Mouse (Mus musculus): ENCODE measurements around the gene Fgfr2. TPM values are rescaled to one million over a fixed set of nuclear protein-coding genes. Genes with fewer than 3 reads are reported as not detected.
"Not testable (repeated sequence)": the region's sequence is repeated elsewhere in the genome, so short reads cannot be mapped to it uniquely, and the experiment has no call there.

Fgfr2 gene
- polyA plus RNA-seq, 1 experiment from 2014 or later, result 81.1 TPM

- Histone ChIP-seq H3K27me3 (no peaks in the 10 kb centered on the region), H3K9ac (no peak overlapping the region), H3K36me3 (peaks cover 25% of the 10 kb centered on the region), H3K27ac (no peak overlapping the region), H3K4me1 (no peaks in the 10 kb centered on the region), H3K9me3 (replicated peaks) (no peaks in the 10 kb centered on the region), H3K4me2 (replicated peaks) (no peak overlapping the region), H3K4me3 (no peak overlapping the region)
- WGBS, result 68% methylated on average over 3 of the region's 3 CpGs
- no peak for ATAC-seq (ENCODE audit: low FRiP score)
Observed at GRCm38 (mm10) chr7:131437051-131437450, 1686.1 kb downstream of the Fgfr2 start.

GRCm38 (mm10) chr7:131434276-131434675, 1688.9 kb downstream of the Fgfr2 start:
- Histone ChIP-seq H3K9ac (no peak overlapping the region), H3K4me1 (no peaks in the 10 kb centered on the region), H3K36me3 (peaks cover 26% of the 10 kb centered on the region), H3K4me2 (replicated peaks) (no peak overlapping the region), H3K9me3 (replicated peaks) (no peaks in the 10 kb centered on the region), H3K4me3 (no peak overlapping the region), H3K27ac (no peak overlapping the region), H3K27me3 (no peaks in the 10 kb centered on the region)
- ATAC-seq (ENCODE audit: low FRiP score), result no peak
- WGBS, result 81% methylated on average over 1 of the region's 1 CpGs

DNA sequence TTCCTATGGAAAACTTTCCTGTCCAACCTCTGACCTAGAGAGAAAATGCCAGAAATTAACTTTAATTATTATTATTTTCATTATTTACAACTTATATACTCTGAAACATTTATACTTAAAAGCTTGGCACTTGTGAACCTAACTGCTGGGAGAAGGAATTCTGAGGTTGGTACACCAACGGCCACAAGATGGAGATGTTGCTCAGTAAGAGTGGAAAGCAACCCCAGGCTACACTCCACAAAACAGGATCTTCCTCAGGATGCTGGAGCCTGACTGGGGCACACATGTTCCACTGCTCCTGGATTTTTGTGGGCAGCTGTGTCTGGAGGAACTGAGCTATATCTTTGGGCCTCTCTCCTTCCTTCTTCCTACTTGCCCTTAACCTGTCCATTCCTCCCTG, 1690.9 kb downstream of the Fgfr2 start:
- ATAC-seq (ENCODE audit: low FRiP score), result no peak
- no peaks in the 10 kb centered on the region for H3K9me3 ChIP-seq (replicated peaks)
- no peak overlapping the region for H3K4me3 ChIP-seq
- H3K27ac ChIP-seq, result no peak overlapping the region
- H3K4me1 ChIP-seq, result no peaks in the 10 kb centered on the region
- no peak overlapping the region for H3K9ac ChIP-seq
- no peaks in the 10 kb centered on the region for H3K27me3 ChIP-seq
- no peak overlapping the region for H3K4me2 ChIP-seq (replicated peaks)
- 14% methylated on average over 1 of the region's 1 CpGs for WGBS
- peaks cover 25% of the 10 kb centered on the region for H3K36me3 ChIP-seq

DNA sequence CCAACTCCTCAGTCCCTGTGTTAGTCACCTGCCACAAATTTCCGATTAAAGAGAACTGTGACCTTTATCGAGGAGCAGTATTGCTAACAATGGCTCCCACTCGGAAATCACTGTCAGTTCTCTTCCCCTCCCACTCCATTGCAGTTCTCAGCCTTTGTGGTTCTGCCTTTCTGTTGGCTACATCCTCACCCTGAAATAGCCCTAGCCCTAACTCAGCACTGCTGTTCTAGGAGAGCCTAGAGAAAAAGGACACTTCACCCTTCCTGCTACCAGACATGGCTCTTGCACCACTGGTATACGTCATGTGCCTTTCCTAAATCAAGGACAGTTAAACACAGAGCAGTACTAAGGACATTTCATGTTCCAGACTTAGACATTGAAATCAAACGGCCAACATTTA, 1695.8 kb downstream of the Fgfr2 start:
- Histone ChIP-seq H3K27me3 (no peaks in the 10 kb centered on the region), H3K4me3 (no peak overlapping the region), H3K36me3 (peaks cover 29% of the 10 kb centered on the region), H3K9ac (no peak overlapping the region), H3K27ac (no peak overlapping the region), H3K9me3 (replicated peaks) (no peaks in the 10 kb centered on the region), H3K4me1 (no peaks in the 10 kb centered on the region), H3K4me2 (replicated peaks) (no peak overlapping the region)
- no peak for ATAC-seq (ENCODE audit: low FRiP score)
- 85% methylated on average over 5 of the region's 5 CpGs for WGBS

GRCm38 (mm10) chr7:131424912-131425311, 1698.2 kb downstream of the Fgfr2 start:
- Histone ChIP-seq H3K27me3 (no peaks in the 10 kb centered on the region), H3K27ac (no peak overlapping the region), H3K36me3 (peaks cover 17% of the 10 kb centered on the region), H3K4me1 (no peaks in the 10 kb centered on the region), H3K4me3 (no peak overlapping the region), H3K4me2 (replicated peaks) (no peak overlapping the region), H3K9ac (no peak overlapping the region), H3K9me3 (replicated peaks) (no peaks in the 10 kb centered on the region)
- 90% methylated on average over 2 of the region's 2 CpGs for WGBS
- ATAC-seq (ENCODE audit: low FRiP score), result no peak

DNA sequence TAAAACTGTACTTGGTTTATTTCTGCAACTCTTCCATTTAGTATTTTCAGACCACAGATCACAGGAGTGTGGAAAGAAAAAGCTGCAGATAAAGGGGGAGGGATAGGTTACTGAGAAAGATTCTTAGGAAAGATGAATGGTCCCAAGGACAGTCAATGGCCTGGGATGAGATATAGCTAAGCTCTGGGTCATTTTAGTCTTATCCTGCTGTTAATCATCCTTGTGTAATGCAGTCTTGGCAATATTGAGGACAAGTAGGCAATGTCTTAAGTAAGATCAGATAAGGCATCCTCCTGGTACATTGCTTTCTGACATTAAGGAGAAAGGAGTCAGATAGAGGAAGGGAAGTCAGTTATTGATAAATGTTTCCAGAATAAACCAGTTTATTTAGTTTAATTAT, 1705.5 kb downstream of the Fgfr2 start:
- no peaks in the 10 kb centered on the region for H3K27me3 ChIP-seq
- H3K9me3 ChIP-seq (replicated peaks), result no peaks in the 10 kb centered on the region
- H3K4me3 ChIP-seq, result no peak overlapping the region
- no peak overlapping the region for H3K9ac ChIP-seq
- no peak overlapping the region for H3K27ac ChIP-seq
- no peak for ATAC-seq (ENCODE audit: low FRiP score)
- H3K4me2 ChIP-seq (replicated peaks), result no peak overlapping the region
- no peaks in the 10 kb centered on the region for H3K4me1 ChIP-seq
- H3K36me3 ChIP-seq, result no peaks in the 10 kb centered on the region

DNA sequence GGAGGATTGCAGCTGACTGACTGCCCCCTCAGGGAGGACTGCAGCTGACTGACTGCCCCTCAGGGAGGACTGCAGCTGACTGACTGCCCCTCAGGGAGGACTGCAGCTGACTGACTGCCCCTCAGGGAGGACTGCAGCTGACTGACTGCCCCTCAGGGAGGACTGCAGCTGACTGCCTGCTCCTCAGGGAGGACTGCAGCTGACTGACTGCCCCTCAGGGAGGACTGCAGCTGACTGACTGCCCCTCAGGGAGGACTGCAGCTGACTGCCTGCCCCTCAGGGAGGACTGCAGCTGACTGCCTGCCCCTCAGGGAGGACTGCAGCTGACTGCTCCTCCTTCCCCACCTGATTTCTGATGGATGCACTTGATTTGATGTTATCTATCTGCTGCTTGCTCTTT, 1706.4 kb downstream of the Fgfr2 start:
- H3K27me3 ChIP-seq; H3K4me2 ChIP-seq (replicated peaks); ATAC-seq (ENCODE audit: low FRiP score); H3K27ac ChIP-seq; H3K4me3 ChIP-seq; H3K9me3 ChIP-seq (replicated peaks); H3K36me3 ChIP-seq; H3K4me1 ChIP-seq; H3K9ac ChIP-seq: not testable (repeated sequence)

DNA sequence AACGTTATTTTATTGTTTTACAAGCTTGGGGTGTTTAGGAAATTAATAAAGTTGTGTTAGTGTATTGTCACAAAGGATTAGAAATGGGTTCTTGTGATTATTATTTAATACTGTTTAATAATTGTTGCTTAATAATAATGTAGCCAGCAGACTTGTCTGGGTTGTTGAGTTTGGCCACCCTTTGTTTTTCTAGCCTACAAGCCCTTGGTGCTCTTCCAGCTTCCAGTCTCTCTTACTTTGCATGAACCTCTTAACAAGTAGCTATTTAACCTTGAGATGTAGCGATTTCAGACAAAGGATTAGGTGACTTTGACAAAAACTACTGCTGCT, 1711.2 kb downstream of the Fgfr2 start:
- no peaks in the 10 kb centered on the region for H3K9me3 ChIP-seq (replicated peaks)
- H3K4me1 ChIP-seq, result peaks cover 19% of the 10 kb centered on the region
- H3K9ac ChIP-seq, result no peak overlapping the region
- H3K27me3 ChIP-seq, result no peaks in the 10 kb centered on the region
- ATAC-seq (ENCODE audit: low FRiP score), result no peak
- peak overlapping the region; percentile 55 for H3K4me2 ChIP-seq (replicated peaks)
- H3K27ac ChIP-seq, result no peak overlapping the region
- H3K4me3 ChIP-seq, result no peak overlapping the region
- no peaks in the 10 kb centered on the region for H3K36me3 ChIP-seq
- 77% methylated on average over 2 of the region's 2 CpGs for WGBS

DNA sequence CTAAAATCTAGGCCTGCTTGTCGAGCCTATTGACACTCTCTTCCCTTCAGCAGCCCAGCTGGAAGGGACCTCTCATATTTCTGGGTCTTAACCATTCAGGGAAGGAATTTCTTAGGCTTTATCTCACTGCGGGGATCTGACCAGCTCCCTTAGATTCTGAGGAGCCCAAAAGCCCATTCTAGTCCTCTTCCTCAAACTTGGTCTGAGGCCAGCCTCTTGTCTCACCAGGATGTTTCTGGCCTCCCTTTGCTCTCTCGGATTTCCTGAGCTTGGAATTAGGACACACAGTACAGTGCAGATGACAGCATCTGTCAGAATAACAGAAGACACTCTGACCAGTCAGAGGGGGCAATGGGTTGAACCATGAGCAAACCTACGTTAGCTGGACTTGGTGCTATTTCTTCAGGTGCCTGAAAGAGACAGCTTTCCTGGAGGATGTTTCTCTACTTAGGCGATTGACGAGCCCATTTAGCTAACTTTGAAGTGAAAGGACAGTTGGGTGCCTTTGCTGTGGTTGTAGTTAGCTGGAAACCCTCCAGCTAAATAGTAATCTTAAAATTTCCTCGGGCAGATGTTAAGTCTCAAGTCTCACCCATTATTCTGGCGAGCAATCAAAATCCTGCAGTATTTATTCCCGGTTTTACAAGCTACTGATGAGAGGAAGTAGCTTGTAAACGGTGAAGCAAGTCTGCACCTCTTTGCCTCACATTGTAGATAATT, 1711.8 kb downstream of the Fgfr2 start:
- WGBS, result 64% methylated on average over 10 of the region's 10 CpGs
- no peaks in the 10 kb centered on the region for H3K9me3 ChIP-seq (replicated peaks)

GRCm38 (mm10) chr7:131410416-131411058, 1712.6 kb downstream of the Fgfr2 start, which contains the start of the genes Ikzf5 and Acadsb:
Ikzf5 (minus strand) TSS chr7:131410521.
Acadsb (plus strand) TSS chr7:131410601.
- H3K4me3 ChIP-seq, result peak within 1 kb of the TSS; percentile 97
- H3K36me3 ChIP-seq, result no peaks in the 10 kb centered on the region
- no peaks in the 10 kb centered on the region for H3K27me3 ChIP-seq
- H3K9ac ChIP-seq, result peak within 1 kb of the TSS; percentile 94
- no peaks in the 10 kb centered on the region for H3K9me3 ChIP-seq (replicated peaks)
- WGBS, result under 1% methylated on average over 42 of the region's 42 CpGs
- H3K4me1 ChIP-seq, result peaks cover 19% of the 10 kb centered on the region
- H3K4me2 ChIP-seq (replicated peaks), result peak within 1 kb of the TSS; percentile 67
- peak; percentile 97 for ATAC-seq (ENCODE audit: low FRiP score)
- H3K27ac ChIP-seq, result peak within 1 kb of the TSS; percentile 77

More for the DNA sequence above, 1711.8 kb downstream of the Fgfr2 start:
- ATAC-seq (ENCODE audit: low FRiP score), result no peak
- peak overlapping the region; percentile 97 for H3K4me3 ChIP-seq
- peak overlapping the region; percentile 60 for H3K9ac ChIP-seq
- H3K27ac ChIP-seq, result no peak overlapping the region
- no peaks in the 10 kb centered on the region for H3K27me3 ChIP-seq
- H3K4me2 ChIP-seq (replicated peaks), result peak overlapping the region; percentile 55
- H3K4me1 ChIP-seq, result peaks cover 19% of the 10 kb centered on the region
- no peaks in the 10 kb centered on the region for H3K36me3 ChIP-seq

GRCm38 (mm10) chr7:131409988-131410385, 1713.2 kb downstream of the Fgfr2 start:
- peak overlapping the region; percentile 94 for H3K9ac ChIP-seq
- peak overlapping the region; percentile 97 for H3K4me3 ChIP-seq
- under 1% methylated on average over 38 of the region's 38 CpGs for WGBS
- no peaks in the 10 kb centered on the region for H3K9me3 ChIP-seq (replicated peaks)
- peak; percentile 70 for ATAC-seq (ENCODE audit: low FRiP score)
- peak overlapping the region; percentile 67 for H3K4me2 ChIP-seq (replicated peaks)
- H3K27ac ChIP-seq, result peak overlapping the region; percentile 77
- H3K4me1 ChIP-seq, result peaks cover 19% of the 10 kb centered on the region
- H3K27me3 ChIP-seq, result no peaks in the 10 kb centered on the region
- no peaks in the 10 kb centered on the region for H3K36me3 ChIP-seq

DNA sequence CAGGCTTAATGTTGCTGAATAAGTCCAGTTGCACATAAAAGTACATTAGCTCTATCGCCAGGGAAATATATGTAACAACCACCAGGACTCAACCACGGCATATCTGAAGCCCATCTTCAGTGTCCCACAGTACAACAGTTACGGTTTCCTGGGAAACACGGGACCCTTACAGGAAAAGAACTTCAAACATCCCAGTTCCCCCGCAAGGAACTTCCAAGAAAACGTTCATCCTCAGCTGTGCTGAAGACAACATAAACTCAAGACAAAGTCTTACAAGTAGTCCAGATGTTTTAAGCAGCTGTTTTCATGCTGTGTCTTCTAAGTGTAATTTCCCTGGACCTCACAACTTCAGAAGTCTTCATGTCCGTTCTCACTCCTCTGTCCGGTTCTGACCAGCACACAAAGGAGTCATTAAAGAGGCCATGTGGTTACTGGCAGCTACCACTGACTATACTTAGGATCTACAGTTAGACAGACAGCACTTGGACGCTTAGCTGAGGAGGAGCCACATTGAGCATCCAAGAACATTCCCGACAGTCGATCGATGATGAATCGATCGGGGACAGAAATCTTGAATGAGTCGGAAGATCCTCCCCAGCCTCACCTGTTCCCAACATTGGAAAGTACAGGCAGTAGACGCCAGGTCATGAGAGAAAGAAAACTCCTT, 1713.7 kb downstream of the Fgfr2 start:
- peaks cover 19% of the 10 kb centered on the region for H3K4me1 ChIP-seq
- H3K9me3 ChIP-seq (replicated peaks), result no peaks in the 10 kb centered on the region
- H3K27ac ChIP-seq, result 0 out of 2 replicates have a peak overlapping the region, but pooled peaks have one; percentile 77
- peak overlapping the region; percentile 97 for H3K4me3 ChIP-seq
- H3K27me3 ChIP-seq, result no peaks in the 10 kb centered on the region
- H3K36me3 ChIP-seq, result no peaks in the 10 kb centered on the region
- ATAC-seq (ENCODE audit: low FRiP score), result no peak
- peak overlapping the region; percentile 94 for H3K9ac ChIP-seq
- H3K4me2 ChIP-seq (replicated peaks), result peak overlapping the region; percentile 67
- 8% methylated on average over 16 of the region's 16 CpGs for WGBS

Measured in hindbrain, embryonic 12.5 days (tissue).